Mouse (Mus musculus) heart, embryonic 13.5 days (tissue): ENCODE results near the gene Faf1. TPM values are rescaled to one million over a fixed set of nuclear protein-coding genes. Genes with fewer than 3 reads are reported as not detected.

ENCODE experiments used
- ATAC-seq: fragments of 200-750 bp; cut with Nextera tagmentation; 2 replicates; pipeline ENCODE4 v1.8.0; 2017; ENCODE audit warnings: moderate TSS enrichment; ENCODE audit not compliant: insufficient number of reproducible peaks, low FRiP score, low TSS enrichment; ENCODE audit errors: extremely low read depth
- H3K27ac ChIP-seq: fragments of 300-500 bp; sonication (generic); replicated peaks from 2 replicates; pipeline ENCODE4 v1.5.1; 2015; ENCODE audit warnings: moderate library complexity, mild to moderate bottlenecking, inconsistent platforms
- H3K27me3 ChIP-seq: fragments of 300-500 bp; sonication (generic); replicated peaks from 2 replicates; pipeline ENCODE4 v1.6.1; 2015; ENCODE audit warnings: mild to moderate bottlenecking, inconsistent platforms
- H3K36me3 ChIP-seq: fragments of 300-500 bp; sonication (generic); 2 replicates; pipeline ENCODE4 v1.6.1; 2015; ENCODE audit warnings: mild to moderate bottlenecking, inconsistent platforms
- H3K4me1 ChIP-seq: fragments of 300-500 bp; sonication (generic); 2 replicates; pipeline ENCODE4 v1.6.1; 2015; ENCODE audit warnings: inconsistent platforms
- H3K4me2 ChIP-seq: fragments of 300-500 bp; sonication (generic); 2 replicates; pipeline ENCODE4 v1.6.1; 2015; ENCODE audit warnings: inconsistent platforms, mild to moderate bottlenecking, moderate library complexity
- H3K4me3 ChIP-seq: fragments of 300-500 bp; sonication (generic); 2 replicates; pipeline ENCODE4 v1.5.1; 2015; ENCODE audit warnings: moderate library complexity, mild to moderate bottlenecking, inconsistent platforms
- H3K9ac ChIP-seq: fragments of 300-500 bp; sonication (generic); 2 replicates; pipeline ENCODE4 v1.6.1; 2015; ENCODE audit warnings: inconsistent platforms, mild to moderate bottlenecking, moderate library complexity
- H3K9me3 ChIP-seq: fragments of 300-500 bp; sonication (generic); 2 replicates; pipeline ENCODE4 v1.6.1; 2016; ENCODE audit warnings: inconsistent platforms
- WGBS: fragments of 180-500 bp; shearing (Covaris S2); methylation state at CpG from one replicate; pipeline ENCODE4 v1.1.7; 2015; ENCODE audit warnings: mixed read lengths; 5-methylcytosine and 5-hydroxymethylcytosine counted together
- polyA plus RNA-seq: library from polyadenylated mRNA; unstranded; fragments of >200 nt; fragmentation: Nextera tagmentation; extraction: Ambion mirVana; gene quantifications from 2 replicates; pipeline ENCODE4 v1.2.1, GENCODE M21; 2015

The Faf1 gene
- polyA plus RNA-seq, 1 experiment from 2014 or later, result 18.3 TPM

- H3K4me2 ChIP-seq, result no peak overlapping the region
- ATAC-seq, result no peak
- no peak overlapping the region for H3K27ac ChIP-seq
- WGBS, result 92% methylated on average over 5 of the region's 5 CpGs
- H3K9me3 ChIP-seq, result no peaks in the 10 kb centered on the region
- H3K9ac ChIP-seq, result no peak overlapping the region
- H3K36me3 ChIP-seq, result 0 out of 2 replicates have a peak, but pooled peaks cover 3% of the 10 kb centered on the region
- H3K27me3 ChIP-seq, result no peaks in the 10 kb centered on the region
- no peaks in the 10 kb centered on the region for H3K4me1 ChIP-seq
- H3K4me3 ChIP-seq, result no peak overlapping the region
Measured at GRCm38 (mm10) chr4:109719281-109719680, 42.9 kb downstream of the Faf1 start.

- H3K4me3 ChIP-seq, result no peak overlapping the region
- no peak overlapping the region for H3K4me2 ChIP-seq
- H3K9me3 ChIP-seq, result no peaks in the 10 kb centered on the region
- H3K27me3 ChIP-seq, result no peaks in the 10 kb centered on the region
- WGBS, result 9% methylated on average over 2 of the region's 2 CpGs
- H3K9ac ChIP-seq, result no peak overlapping the region
- H3K4me1 ChIP-seq, result no peaks in the 10 kb centered on the region
- no peak for ATAC-seq
- no peak overlapping the region for H3K27ac ChIP-seq
- no peaks in the 10 kb centered on the region for H3K36me3 ChIP-seq
Measured at GRCm38 (mm10) chr4:109729281-109729680, 52.9 kb downstream of the Faf1 start.

GRCm38 (mm10) chr4:109735754-109736153 lies 59.4 kb downstream of the Faf1 start:
- no peak overlapping the region; the same call in 1 of the 2 replicates for H3K9ac ChIP-seq
- H3K4me1 ChIP-seq, result peaks cover 9% of the 10 kb centered on the region
- no peak overlapping the region for H3K4me2 ChIP-seq
- no peak overlapping the region; the same call in 1 of the 2 replicates for H3K27ac ChIP-seq
- H3K9me3 ChIP-seq, result no peaks in the 10 kb centered on the region
- H3K27me3 ChIP-seq, result no peaks in the 10 kb centered on the region
- H3K4me3 ChIP-seq, result no peak overlapping the region
- H3K36me3 ChIP-seq, result peaks cover 6% of the 10 kb centered on the region; the same call in 1 of the 2 replicates
- 16% methylated on average over 1 of the region's 1 CpGs for WGBS
- no peak for ATAC-seq

- no peak for ATAC-seq
- 83% methylated on average over 2 of the region's 2 CpGs for WGBS
- Histone ChIP-seq H3K4me2 (no peak overlapping the region), H3K9me3 (no peaks in the 10 kb centered on the region), H3K9ac (no peak overlapping the region), H3K27me3 (no peaks in the 10 kb centered on the region), H3K27ac (no peak overlapping the region), H3K4me1 (no peaks in the 10 kb centered on the region), H3K36me3 (peaks cover 4% of the 10 kb centered on the region; the same call in 1 of the 2 replicates), H3K4me3 (no peak overlapping the region)
Measured at GRCm38 (mm10) chr4:109743984-109744383, 67.6 kb downstream of the Faf1 start.

- H3K9me3 ChIP-seq, result no peaks in the 10 kb centered on the region
- H3K4me3 ChIP-seq, result no peak overlapping the region
- H3K27ac ChIP-seq, result no peak overlapping the region
- H3K4me2 ChIP-seq, result no peak overlapping the region
- WGBS, result 30% methylated on average over 2 of the region's 2 CpGs
- H3K36me3 ChIP-seq, result no peaks in the 10 kb centered on the region
- H3K4me1 ChIP-seq, result no peaks in the 10 kb centered on the region
- ATAC-seq, result no peak
- H3K27me3 ChIP-seq, result no peaks in the 10 kb centered on the region
- no peak overlapping the region for H3K9ac ChIP-seq
Measured at GRCm38 (mm10) chr4:109759031-109759430, 82.6 kb downstream of the Faf1 start.

GRCm38 (mm10) chr4:109759901-109760300 lies 83.5 kb downstream of the Faf1 start:
- Histone ChIP-seq H3K4me1 (no peaks in the 10 kb centered on the region), H3K4me2 (no peak overlapping the region), H3K9ac (no peak overlapping the region), H3K27ac (no peak overlapping the region), H3K9me3 (no peaks in the 10 kb centered on the region), H3K27me3 (no peaks in the 10 kb centered on the region), H3K36me3 (no peaks in the 10 kb centered on the region), H3K4me3 (no peak overlapping the region)
- no peak for ATAC-seq
- WGBS, result 75% methylated on average over 2 of the region's 2 CpGs

- Histone ChIP-seq H3K27me3 (no peaks in the 10 kb centered on the region), H3K4me2 (no peak overlapping the region), H3K4me1 (no peaks in the 10 kb centered on the region), H3K9me3 (no peaks in the 10 kb centered on the region), H3K9ac (no peak overlapping the region), H3K4me3 (no peak overlapping the region), H3K36me3 (no peaks in the 10 kb centered on the region), H3K27ac (no peak overlapping the region)
- no peak for ATAC-seq
- WGBS, result 81% methylated on average over 3 of the region's 3 CpGs
Measured at GRCm38 (mm10) chr4:109760501-109760900, 84.1 kb downstream of the Faf1 start.

- no peaks in the 10 kb centered on the region for H3K36me3 ChIP-seq
- WGBS, result 64% methylated on average over 7 of the region's 7 CpGs
- no peak for ATAC-seq
- no peak overlapping the region for H3K4me2 ChIP-seq
- no peaks in the 10 kb centered on the region for H3K9me3 ChIP-seq
- no peaks in the 10 kb centered on the region for H3K4me1 ChIP-seq
- H3K4me3 ChIP-seq, result no peak overlapping the region
- no peak overlapping the region for H3K27ac ChIP-seq
- H3K27me3 ChIP-seq, result no peaks in the 10 kb centered on the region
- no peak overlapping the region for H3K9ac ChIP-seq
Measured at GRCm38 (mm10) chr4:109762768-109763501, 86.5 kb downstream of the Faf1 start.

- WGBS, result 86% methylated on average over 1 of the region's 1 CpGs
- H3K27me3 ChIP-seq, result no peaks in the 10 kb centered on the region
- no peak for ATAC-seq
- H3K9ac ChIP-seq, result no peak overlapping the region
- H3K4me3 ChIP-seq, result no peak overlapping the region
- no peak overlapping the region for H3K4me2 ChIP-seq
- H3K36me3 ChIP-seq, result no peaks in the 10 kb centered on the region
- H3K4me1 ChIP-seq, result no peaks in the 10 kb centered on the region
- no peaks in the 10 kb centered on the region for H3K9me3 ChIP-seq
- H3K27ac ChIP-seq, result no peak overlapping the region
Measured at GRCm38 (mm10) chr4:109769071-109769470, 92.7 kb downstream of the Faf1 start.

- no peak for ATAC-seq
- no peaks in the 10 kb centered on the region for H3K27me3 ChIP-seq
- H3K36me3 ChIP-seq, result no peaks in the 10 kb centered on the region
- H3K4me2 ChIP-seq, result no peak overlapping the region
- WGBS, result 93% methylated on average over 4 of the region's 4 CpGs
- H3K4me3 ChIP-seq, result no peak overlapping the region
- no peaks in the 10 kb centered on the region for H3K4me1 ChIP-seq
- no peak overlapping the region for H3K9ac ChIP-seq
- H3K9me3 ChIP-seq, result no peaks in the 10 kb centered on the region
- no peak overlapping the region for H3K27ac ChIP-seq
Measured at GRCm38 (mm10) chr4:109782577-109783114, 106.3 kb downstream of the Faf1 start.

GRCm38 (mm10) chr4:109789347-109790001 lies 113.1 kb downstream of the Faf1 start:
- Histone ChIP-seq H3K9ac (no peak overlapping the region), H3K4me3 (no peak overlapping the region), H3K27me3 (no peaks in the 10 kb centered on the region), H3K27ac (no peak overlapping the region), H3K9me3 (no peaks in the 10 kb centered on the region), H3K4me2 (no peak overlapping the region), H3K36me3 (no peaks in the 10 kb centered on the region), H3K4me1 (peaks cover 5% of the 10 kb centered on the region; the same call in 1 of the 2 replicates)
- ATAC-seq, result no peak
- 72% methylated on average over 4 of the region's 4 CpGs for WGBS
